Mouse (Mus musculus) forelimb bud, embryonic 11.5 days (tissue): Measurements from ENCODE around the gene Hsf5.

Source experiments
- DNase-seq: peaks from one replicate; pipeline ENCODE4 v3.0.0-alpha.2; 2012; ENCODE audit warnings: low read depth, low spot score

Hsf5 gene

GRCm38 (mm10) chr11:87590841-87591525 is 26.0 kb upstream of the Hsf5 start:
- peak; percentile 16 for DNase-seq

- DNase-seq, result peak; percentile 99
Measured at GRCm38 (mm10) chr11:87591526-87592353, 25.2 kb upstream of the Hsf5 start, which contains the start of gene Mtmr4. Mtmr4 (plus strand) TSS chr11:87592162.

DNA sequence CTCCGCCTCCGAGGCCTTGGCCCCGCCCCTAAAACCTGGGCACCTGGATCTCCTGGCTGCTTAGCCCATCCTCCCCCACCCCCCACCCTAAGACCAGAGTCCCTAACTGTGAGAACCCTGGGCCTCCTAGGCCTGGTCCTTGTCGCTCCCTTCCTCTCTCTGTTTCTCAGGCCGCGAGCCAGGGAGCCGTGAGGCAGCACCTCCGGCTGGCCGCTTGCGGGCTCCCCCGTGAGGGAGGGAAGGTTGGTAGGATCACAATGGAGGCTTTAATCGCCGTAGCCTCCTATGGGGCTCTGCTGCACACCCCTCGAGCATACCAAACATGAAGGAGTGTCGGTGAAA is 24.6 kb upstream of the Hsf5 start:
- no peak for DNase-seq

DNA sequence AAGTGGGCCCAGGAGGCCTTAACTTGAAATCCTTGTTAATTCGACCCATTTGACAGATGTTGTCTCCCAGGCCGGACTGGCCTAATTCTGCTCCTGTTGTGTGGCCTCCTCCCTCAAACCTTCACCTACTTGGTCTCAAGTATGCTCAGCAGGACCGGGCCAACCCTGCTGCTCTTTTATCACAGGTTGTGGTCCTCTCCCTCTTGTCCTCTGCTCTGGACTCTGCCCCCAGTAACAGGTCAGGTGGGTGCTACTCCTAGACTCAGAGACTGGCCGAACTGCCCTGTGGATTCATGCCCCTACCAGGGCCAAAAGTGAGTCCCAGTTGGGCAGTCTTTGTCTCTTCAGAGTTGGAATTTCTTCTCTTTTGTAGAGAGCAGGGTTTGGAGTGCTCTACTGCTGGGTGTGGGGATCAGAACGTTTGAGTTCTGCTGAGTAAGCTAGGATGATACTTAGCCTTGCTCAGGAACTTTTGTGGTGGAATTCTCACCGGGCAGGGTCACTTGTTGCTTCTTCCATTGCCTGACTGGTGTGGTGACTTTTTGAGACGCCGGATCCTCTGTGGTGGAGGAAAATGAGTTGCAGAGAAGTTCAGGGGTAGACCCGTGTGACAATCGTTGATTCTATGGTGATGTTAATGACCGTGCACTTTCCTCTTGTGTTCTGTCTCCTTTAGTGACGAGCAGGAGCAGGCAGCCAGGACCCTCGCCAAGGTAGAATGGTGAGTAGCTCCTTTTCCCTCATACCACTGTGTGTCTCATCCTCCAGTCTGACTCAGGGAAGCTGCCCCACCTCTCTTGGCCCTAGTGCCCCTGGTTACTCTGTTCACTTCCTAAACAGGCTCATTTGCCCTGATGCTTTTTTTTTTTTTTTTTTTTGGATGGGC is 24.0 kb upstream of the Hsf5 start:
- DNase-seq, result no peak

DNA sequence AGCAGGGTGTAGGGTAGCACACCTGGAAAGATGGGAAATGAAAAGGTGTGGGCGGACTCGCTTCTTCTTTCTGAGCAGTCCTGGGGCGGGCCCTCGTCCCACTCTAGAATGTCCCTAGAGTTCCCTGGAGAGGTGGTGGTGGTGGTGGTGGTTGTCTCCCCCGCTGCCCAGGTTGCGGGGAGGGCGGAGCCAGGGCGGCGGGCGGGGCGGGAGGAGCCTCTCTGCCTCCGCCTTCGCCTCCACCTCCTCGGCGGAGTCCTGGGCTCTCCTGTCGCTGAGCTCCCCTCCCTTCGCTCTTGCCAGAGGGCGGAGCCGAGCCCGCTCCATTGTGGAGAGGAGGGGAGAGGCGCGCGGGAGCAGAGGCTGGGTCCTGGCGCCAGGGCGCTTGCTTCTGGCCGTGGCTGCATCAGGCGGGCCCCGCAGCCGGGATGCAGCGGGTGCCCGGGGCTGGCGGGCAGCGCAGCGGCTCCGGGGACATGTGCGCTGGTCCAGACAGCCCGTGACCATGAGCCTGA is 21.6 kb upstream of the Hsf5 start:
- DNase-seq, result peak; percentile 87

DNA sequence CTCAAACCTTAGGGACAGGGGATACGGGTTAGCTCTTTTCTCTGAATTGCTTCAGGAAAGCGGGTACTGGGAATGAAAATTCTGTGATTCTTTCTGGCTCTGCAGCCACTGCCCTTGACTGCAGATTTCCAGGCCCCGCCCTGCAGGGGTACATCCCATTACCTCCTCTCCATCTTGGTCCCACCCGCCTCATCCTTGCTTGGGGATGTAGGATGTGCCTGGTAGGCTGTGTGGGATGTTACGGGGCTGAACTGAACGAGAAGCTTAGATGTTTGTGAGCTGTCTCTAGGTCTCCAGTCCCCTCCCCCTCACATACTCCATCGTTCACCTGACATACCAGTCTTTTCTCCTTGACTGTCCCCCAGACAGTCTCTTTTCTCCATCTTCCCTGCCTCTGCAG is 21.0 kb upstream of the Hsf5 start:
- DNase-seq, result peak; percentile 11

GRCm38 (mm10) chr11:87596492-87596891 is 20.5 kb upstream of the Hsf5 start:
- peak; percentile 14 for DNase-seq

DNA sequence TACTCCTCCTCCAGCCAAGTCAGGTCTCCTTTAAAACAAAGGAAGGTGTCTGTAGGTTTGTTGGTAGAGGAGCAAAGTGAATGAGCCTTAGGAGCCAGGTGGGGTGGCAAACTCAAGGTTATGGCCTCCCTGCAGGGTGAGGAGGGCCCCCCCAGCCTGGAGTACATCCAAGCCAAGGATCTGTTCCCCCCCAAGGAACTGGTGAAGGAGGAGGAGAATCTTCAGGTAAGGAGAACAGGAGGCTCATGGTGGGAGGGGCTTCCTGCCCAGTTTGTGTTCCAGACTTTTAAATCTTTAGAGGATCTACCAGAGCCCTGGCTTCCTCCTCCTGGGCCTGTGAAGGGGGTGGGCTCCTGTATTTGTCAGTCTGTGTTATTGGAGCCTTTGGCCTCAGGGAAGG is 19.9 kb upstream of the Hsf5 start:
- DNase-seq, result no peak

- no peak for DNase-seq
Measured at GRCm38 (mm10) chr11:87599395-87600089, 17.4 kb upstream of the Hsf5 start.

DNA sequence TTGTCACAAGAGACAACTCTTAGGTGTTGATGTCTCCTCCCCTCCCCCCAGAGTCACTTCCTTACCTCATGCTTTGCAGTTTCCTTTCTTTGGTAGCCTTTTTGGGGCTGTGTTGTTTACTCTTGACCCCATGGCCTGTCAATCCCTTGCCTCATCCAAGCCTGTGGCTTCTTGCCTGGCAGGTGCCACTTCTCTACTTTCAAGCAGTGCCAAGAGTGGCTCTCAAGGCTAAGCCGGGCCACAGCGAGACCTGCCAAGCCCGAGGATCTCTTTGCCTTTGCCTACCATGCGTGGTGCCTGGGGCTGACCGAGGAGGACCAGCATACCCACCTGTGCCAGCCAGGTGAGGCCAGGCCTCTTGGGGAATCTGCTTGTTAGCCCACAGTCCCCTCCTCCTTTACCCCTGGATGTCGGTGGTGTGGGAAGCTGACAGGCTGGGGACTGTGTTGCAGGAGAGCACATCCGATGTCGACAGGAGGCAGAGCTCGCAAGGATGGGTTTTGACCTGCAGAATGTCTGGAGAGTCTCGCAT is 16.6 kb upstream of the Hsf5 start:
- no peak for DNase-seq

DNA sequence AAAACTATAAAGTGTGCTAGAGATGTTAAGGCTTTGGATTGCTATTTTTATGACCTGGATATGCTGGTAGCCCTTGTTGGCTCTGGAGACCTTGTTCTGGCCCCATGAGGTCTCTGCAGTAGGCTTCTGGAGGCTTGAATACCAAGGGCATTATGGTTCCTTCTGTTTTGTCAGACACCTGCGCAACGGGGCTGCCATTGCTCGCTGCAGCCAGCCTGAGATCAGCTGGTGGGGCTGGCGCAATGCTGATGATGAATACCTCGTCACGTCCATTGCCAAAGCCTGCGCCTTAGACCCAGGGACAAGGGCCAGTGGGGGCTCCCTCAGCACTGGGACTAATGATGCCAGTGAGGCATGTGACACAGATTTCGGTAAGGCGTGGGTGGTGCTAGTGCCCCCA is 14.7 kb upstream of the Hsf5 start:
- no peak for DNase-seq

DNA sequence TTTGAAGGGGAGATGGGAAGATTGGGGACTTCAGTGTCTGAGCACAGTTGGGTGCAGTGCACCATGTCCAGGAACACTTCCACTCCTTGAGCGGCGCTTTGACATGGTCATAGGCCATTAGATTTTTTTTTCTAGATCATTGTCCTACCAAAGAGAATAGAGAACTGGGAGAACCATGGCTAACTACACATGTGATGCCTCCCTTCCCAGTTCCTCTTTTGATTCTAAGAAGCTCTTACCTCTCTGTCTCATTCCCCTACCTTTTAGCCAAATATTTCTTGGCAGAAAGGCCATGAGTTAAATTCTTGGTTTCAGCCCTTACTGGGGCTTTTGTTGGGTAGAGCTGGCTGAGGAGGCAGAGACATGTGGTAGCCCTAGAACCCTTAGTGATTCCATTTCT is 13.4 kb upstream of the Hsf5 start:
- no peak for DNase-seq

GRCm38 (mm10) chr11:87609264-87609663 is 7.7 kb upstream of the Hsf5 start:
- DNase-seq, result no peak

- DNase-seq, result no peak
Measured at GRCm38 (mm10) chr11:87611547-87611946, 5.4 kb upstream of the Hsf5 start.

DNA sequence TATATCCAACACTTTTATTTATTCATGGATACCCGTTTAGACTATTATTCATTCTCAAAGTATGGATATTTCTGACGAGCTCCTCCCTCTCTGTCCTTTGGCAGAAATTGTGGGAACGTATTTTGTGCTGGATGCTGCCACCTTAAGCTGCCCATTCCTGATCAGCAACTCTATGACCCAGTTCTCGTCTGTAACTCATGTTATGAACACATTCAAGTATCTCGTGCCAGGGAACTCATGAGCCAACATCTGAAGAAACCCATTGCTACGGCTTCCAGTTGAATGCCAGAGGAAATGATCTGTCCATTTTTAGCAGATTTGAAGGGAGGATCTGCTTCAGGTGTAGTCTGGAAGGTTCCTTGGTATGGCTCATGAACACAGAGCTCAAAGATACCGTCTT is 3.0 kb upstream of the Hsf5 start:
- no peak for DNase-seq

- DNase-seq, result no peak
Measured at GRCm38 (mm10) chr11:87615551-87615950, 1.4 kb upstream of the Hsf5 start.

DNA sequence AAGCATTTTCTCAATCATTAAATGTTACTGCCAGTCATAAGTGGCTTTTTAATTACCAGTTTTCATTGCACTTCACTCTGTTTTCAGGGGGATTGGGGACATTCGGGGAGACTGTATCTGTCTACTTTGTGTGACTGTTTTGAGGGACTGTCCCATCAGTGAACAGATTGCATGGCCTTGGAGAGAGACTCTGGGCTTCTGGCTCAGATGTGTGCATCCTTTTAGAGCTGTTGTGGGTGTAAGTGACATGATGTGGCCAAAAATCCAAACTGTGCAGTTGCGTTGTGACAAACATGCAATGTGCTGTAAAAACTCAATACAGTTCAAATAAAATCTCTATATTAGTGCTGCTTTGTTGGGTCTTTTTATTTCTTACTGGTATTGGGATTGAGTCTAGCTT is 1.0 kb upstream of the Hsf5 start:
- DNase-seq, result no peak

DNA sequence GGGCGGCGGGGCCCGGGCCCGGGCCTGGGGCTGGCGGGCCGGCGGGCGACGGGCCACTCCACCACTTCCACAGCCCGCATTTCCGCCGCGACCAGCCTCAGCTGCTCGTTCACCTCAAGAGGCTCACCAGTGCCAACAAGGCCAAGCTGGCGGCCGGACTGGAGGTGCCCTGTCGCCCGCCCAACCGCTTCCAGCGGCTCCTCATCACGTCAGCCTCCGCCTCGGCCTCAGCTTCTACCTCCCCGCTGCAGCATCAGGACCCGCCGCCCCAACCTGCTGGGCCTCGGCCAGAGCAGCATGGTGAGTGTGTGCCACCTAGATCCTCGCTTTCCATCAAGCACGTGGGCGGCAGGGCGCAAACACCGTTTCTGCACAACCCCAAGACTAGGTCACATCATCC is 642 bp downstream of the Hsf5 start:
- DNase-seq, result no peak

- no peak for DNase-seq
Measured at GRCm38 (mm10) chr11:87623160-87623559, 6.2 kb downstream of the Hsf5 start.

GRCm38 (mm10) chr11:87629859-87630258 is 12.9 kb downstream of the Hsf5 start:
- peak; percentile 29 for DNase-seq

GRCm38 (mm10) chr11:87638793-87639192 is 21.8 kb downstream of the Hsf5 start:
- no peak for DNase-seq
